Comparison of ENCODE assay signal across 41 mouse cellular contexts in genomic region chr4:136657914-136658313, GRCm38 (mm10). TPM values are rescaled to one million over a fixed set of nuclear protein-coding genes. Genes with fewer than 3 reads are reported as not detected.
"Had no signal": no experiment of that assay in that cellular context is flagged by ENCODE, and none has a peak within 500 bp of the region (broad histone marks: within the 10 kb centered on the region; RNA-seq: fewer than 3 reads in every experiment).

No protein-coding gene starts in this region.

- H3K9me3 ChIP-seq: heart, embryonic 10.5 days; heart, embryonic 12.5 days; hindbrain, embryonic 13.5 days; hindbrain, embryonic 15.5 days; limb, embryonic 10.5 days; limb, embryonic 12.5 days; liver, embryonic 13.5 days; liver, embryonic 15.5 days had no signal

- H3K4me1 ChIP-seq: limb, embryonic 10.5 days; limb, embryonic 12.5 days had no signal

- H3K4me3 ChIP-seq: gastrocnemius, adult 2 months; heart, embryonic 10.5 days; heart, embryonic 12.5 days; hindbrain, embryonic 13.5 days; hindbrain, embryonic 15.5 days; left cerebral cortex, adult 2 months; limb, embryonic 10.5 days; limb, embryonic 12.5 days; liver, embryonic 13.5 days; liver, embryonic 15.5 days had no signal

- H3K36me3 ChIP-seq: liver, embryonic 13.5 days; liver, embryonic 15.5 days had no signal

- H3K9ac ChIP-seq: heart, embryonic 12.5 days; hindbrain, embryonic 13.5 days; hindbrain, embryonic 15.5 days; limb, embryonic 12.5 days; liver, embryonic 13.5 days; liver, embryonic 15.5 days; liver, postnatal 0 days had no signal

- DNase-seq: gastrocnemius, adult 2 months; gastrocnemius, postnatal 10 days; gastrocnemius, postnatal 25 days; heart, adult 18-20 months; heart, postnatal 10 days; heart, postnatal 36 days; kidney, adult 11 months; kidney, adult 2 months; kidney, postnatal 10 days; kidney, postnatal 25 days; kidney, postnatal 4 days; liver; liver, embryonic 13.5 days; liver, postnatal 0 days had no signal

- ATAC-seq: hindbrain, postnatal 0 days; intestine, embryonic 16.5 days; liver, postnatal 0 days had no signal

- H3K27me3 ChIP-seq: hindbrain, embryonic 13.5 days; hindbrain, embryonic 15.5 days; limb, embryonic 12.5 days; liver, embryonic 13.5 days; liver, embryonic 15.5 days had no signal

- H3K27ac ChIP-seq: gastrocnemius, adult 2 months; heart, embryonic 10.5 days; hindbrain, embryonic 13.5 days; hindbrain, embryonic 15.5 days; hindbrain, postnatal 0 days; left cerebral cortex, adult 2 months; limb, embryonic 10.5 days; limb, embryonic 12.5 days; liver, embryonic 13.5 days; liver, embryonic 15.5 days had no signal

RNA-seq across cellular contexts. Expression of gene Lactbl1, which starts 35.5 kb away (rescaled TPM):
- total RNA-seq: gastrocnemius, adult 2 months; gastrocnemius, postnatal 10 days; gastrocnemius, postnatal 25 days; gastrocnemius, postnatal 4 days; granulocyte monocyte progenitor cell, adult 5-6 weeks; heart, adult 18-20 months; heart, postnatal 10 days; heart, postnatal 36 days had no signal
- polyA plus RNA-seq: heart, embryonic 10.5 days; heart, embryonic 12.5 days; heart, embryonic 14.5 days; hindbrain, embryonic 11.5 days; hindbrain, embryonic 13.5 days; intestine, embryonic 14.5 days; intestine, embryonic 16.5 days; kidney, adult 2 months; kidney, embryonic 14.5 days; kidney, embryonic 16.5 days; limb, embryonic 10.5 days; limb, embryonic 12.5 days; liver, embryonic 11.5 days; liver, embryonic 13.5 days; liver, embryonic 15.5 days; liver, postnatal 0 days had no signal

RNA-seq across cellular contexts. Expression of gene Tex46, which starts 47.7 kb away (rescaled TPM):
- total RNA-seq: gastrocnemius, adult 2 months; gastrocnemius, postnatal 10 days; gastrocnemius, postnatal 25 days; gastrocnemius, postnatal 4 days; granulocyte monocyte progenitor cell, adult 5-6 weeks; heart, adult 18-20 months; heart, adult 8-10 months; heart, postnatal 10 days; heart, postnatal 36 days; hematopoietic stem cell, adult 5-6 weeks; hindbrain, postnatal 0 days; layer of hippocampus, adult 8-10 months; layer of hippocampus, postnatal 10 days; layer of hippocampus, postnatal 25 days; left cerebral cortex, adult 2 months; left cerebral cortex, postnatal 14 days; left cerebral cortex, postnatal 36 days had no signal
- polyA plus RNA-seq: heart, embryonic 10.5 days; heart, embryonic 12.5 days; heart, embryonic 14.5 days; heart, embryonic 16.5 days; hindbrain, embryonic 11.5 days; hindbrain, embryonic 13.5 days; hindbrain, embryonic 15.5 days; hindbrain, postnatal 0 days; intestine, embryonic 14.5 days; intestine, embryonic 16.5 days; kidney, adult 2 months; kidney, embryonic 14.5 days; kidney, embryonic 16.5 days; limb, embryonic 10.5 days; limb, embryonic 12.5 days; limb, embryonic 14.5 days; liver, embryonic 11.5 days; liver, embryonic 13.5 days; liver, embryonic 15.5 days; liver, postnatal 0 days had no signal
